Comparison of ENCODE assay signal across 10 mouse cellular contexts in genomic region chr2:118659493-118659892, GRCm38 (mm10). TPM values are rescaled to one million over a fixed set of nuclear protein-coding genes. Genes with fewer than 3 reads are reported as not detected.
DNase-seq lines count a peak whose midpoint lies in the region; ATAC-seq lines count a peak whose summit lies in the region.
"Had no signal": no experiment of that assay in that cellular context is flagged by ENCODE, and none has a peak within 500 bp of the region (broad histone marks: within the 10 kb centered on the region; RNA-seq: fewer than 3 reads in every experiment).

No protein-coding gene starts in this region.

- peaks cover 22% of the 10 kb centered on the region for H3K27me3 ChIP-seq in heart, embryonic 13.5 days (replicated peaks)
- H3K27me3 ChIP-seq in hindbrain, embryonic 12.5 days = peaks cover 33% of the 10 kb centered on the region
- H3K27me3 ChIP-seq in midbrain, embryonic 10.5 days (ENCODE audit: low read depth, poor library complexity, severe bottlenecking) = peaks cover 41% of the 10 kb centered on the region

- H3K4me2 ChIP-seq in heart, embryonic 13.5 days = peak overlapping the region; percentile 67
- H3K4me2 ChIP-seq in hindbrain, embryonic 12.5 days (replicated peaks) = peak overlapping the region; percentile 56

- no peak for DNase-seq in heart, postnatal 36 days
- DNase-seq in MEL-GATA-1-ER (ENCODE audit: extremely low read depth, low read depth) = peak; percentile 74
- no peak for DNase-seq in midbrain, embryonic 10.5 days (ENCODE audit: low spot score)
- DNase-seq in thymus, postnatal 0 days (ENCODE audit: low spot score) = no peak
- DNase-seq in embryo, embryonic 10 days (ENCODE audit: low spot score) = no peak

- intact Hi-C loops in heart, postnatal 36 days (cut with DNase I) = loop anchor here (5.0 kb wide), 1 partner anchor 38 kb away; no protein-coding TSS in a partner anchor

- WGBS in heart, embryonic 13.5 days = 65% methylated on average over 12 of the region's 12 CpGs
- 87% methylated on average over 12 of the region's 12 CpGs for WGBS in hindbrain, embryonic 12.5 days
- WGBS in midbrain, embryonic 10.5 days = 84% methylated on average over 12 of the region's 12 CpGs

- peak overlapping the region; percentile 68; the same call in 1 of the 2 replicates for H3K9ac ChIP-seq in heart, embryonic 13.5 days
- no peak overlapping the region for H3K9ac ChIP-seq in hindbrain, embryonic 12.5 days

- H3K4me3 ChIP-seq in heart, embryonic 13.5 days = peak overlapping the region; percentile 50
- H3K4me3 ChIP-seq in hindbrain, embryonic 12.5 days = 0 out of 2 replicates have a peak overlapping the region, but pooled peaks have one; percentile 30
- H3K4me3 ChIP-seq in midbrain, embryonic 10.5 days = peak overlapping the region; percentile 44; the same call in 1 of the 2 replicates

- H3K36me3 ChIP-seq in heart, embryonic 13.5 days = no peaks in the 10 kb centered on the region
- no peaks in the 10 kb centered on the region for H3K36me3 ChIP-seq in hindbrain, embryonic 12.5 days
- no peaks in the 10 kb centered on the region for H3K36me3 ChIP-seq in midbrain, embryonic 10.5 days

- peaks cover 68% of the 10 kb centered on the region for H3K4me1 ChIP-seq in heart, embryonic 13.5 days
- H3K4me1 ChIP-seq in hindbrain, embryonic 12.5 days = peaks cover 32% of the 10 kb centered on the region
- peaks cover 39% of the 10 kb centered on the region for H3K4me1 ChIP-seq in midbrain, embryonic 10.5 days

- no peak for ATAC-seq in heart, embryonic 13.5 days (ENCODE audit: extremely low read depth, insufficient number of reproducible peaks, low FRiP score, low TSS enrichment)
- no peak for ATAC-seq in hindbrain, embryonic 12.5 days (ENCODE audit: low FRiP score)
- ATAC-seq in inflammation-experienced regulatory T-cells, adult 6 months = no peak

- no peaks in the 10 kb centered on the region for H3K9me3 ChIP-seq in heart, embryonic 13.5 days
- H3K9me3 ChIP-seq in hindbrain, embryonic 12.5 days (replicated peaks) = no peaks in the 10 kb centered on the region
- H3K9me3 ChIP-seq in midbrain, embryonic 10.5 days (replicated peaks) = no peaks in the 10 kb centered on the region

- H3K27ac ChIP-seq in heart, embryonic 13.5 days (replicated peaks) = peak overlapping the region; percentile 78
- peak overlapping the region; percentile 66; the same call in 1 of the 2 replicates for H3K27ac ChIP-seq in hindbrain, embryonic 12.5 days
- H3K27ac ChIP-seq in midbrain, embryonic 10.5 days (replicated peaks) = peak overlapping the region; percentile 81

RNA-seq across cellular contexts. Expression of gene Pak6, which starts 3.6 kb away (rescaled TPM):
- polyA plus RNA-seq in heart, embryonic 13.5 days (2015; fragmentation: Nextera tagmentation; extraction: Ambion mirVana) = 7.4 and 7.5 TPM in 2 replicates
- total RNA-seq in heart, postnatal 36 days (2021) = 10 to 100 TPM; 10.1 to 13.0 TPM
- 6.2 and 6.8 TPM in 2 replicates for polyA plus RNA-seq in hindbrain, embryonic 12.5 days (2016; fragmentation: Nextera tagmentation; extraction: Ambion mirVana)
- polyA plus RNA-seq in midbrain, embryonic 10.5 days (2016; fragmentation: Nextera tagmentation; extraction: Ambion mirVana) = 0.26 and 0.99 TPM in 2 replicates
- polyA plus RNA-seq in thymus, postnatal 0 days (2015; fragmentation: Nextera tagmentation; extraction: Ambion mirVana) = 0.53 and 0.91 TPM in 2 replicates
- polyA plus RNA-seq in inflammation-experienced regulatory T-cells, adult 6 months (2017; shearing (Covaris generic)) = under 1 TPM in 2 of 3 experiments, not detected in 1; 0.15 to 0.60 TPM

RNA-seq across cellular contexts. Expression of gene Ankrd63, which starts 44.3 kb away (rescaled TPM):
- 0.67 and 0.73 TPM in 2 replicates for polyA plus RNA-seq in heart, embryonic 13.5 days (2015; fragmentation: Nextera tagmentation; extraction: Ambion mirVana)
- 1 to 10 TPM; 1.4 to 2.5 TPM for total RNA-seq in heart, postnatal 36 days (2021)
- not detected in 2 replicates for polyA plus RNA-seq in hindbrain, embryonic 12.5 days (2016; fragmentation: Nextera tagmentation; extraction: Ambion mirVana)
- not detected in 2 replicates for polyA plus RNA-seq in midbrain, embryonic 10.5 days (2016; fragmentation: Nextera tagmentation; extraction: Ambion mirVana)
- polyA plus RNA-seq in thymus, postnatal 0 days (2015; fragmentation: Nextera tagmentation; extraction: Ambion mirVana) = not detected in 2 replicates
- polyA plus RNA-seq in inflammation-experienced regulatory T-cells, adult 6 months (2017; shearing (Covaris generic)) = not detected
- total RNA-seq: ES-E14 had no signal
- polyA plus RNA-seq: embryonic facial prominence, embryonic 11.5 days had no signal
